Mouse (Mus musculus): ENCODE data around the gene Myzap.
"Not testable (repeated sequence)": the region's sequence is repeated elsewhere in the genome, so short reads cannot be mapped to it uniquely, and the experiment has no call there.

Myzap gene

DNA sequence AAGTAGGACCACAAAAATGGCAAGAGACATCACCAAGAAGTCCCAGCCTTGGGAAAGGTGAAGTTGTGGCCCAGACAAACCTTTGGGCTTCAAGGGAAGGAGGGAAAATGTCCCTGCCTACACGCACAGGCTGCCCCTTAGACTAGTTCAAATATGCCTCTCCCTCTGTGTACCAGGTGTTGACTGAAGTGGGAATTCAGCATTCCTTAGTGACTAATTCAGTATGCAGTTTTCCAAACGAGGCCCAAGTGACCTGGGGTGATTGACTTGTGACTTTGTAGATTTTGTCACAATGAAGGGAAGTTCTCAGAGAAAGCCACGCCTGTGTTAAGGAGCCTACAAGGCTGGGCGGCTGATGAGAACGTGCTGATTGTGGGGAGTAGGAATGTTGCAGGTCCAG is 49.9 kb downstream of the Myzap start:
- no peak for DNase-seq

DNA sequence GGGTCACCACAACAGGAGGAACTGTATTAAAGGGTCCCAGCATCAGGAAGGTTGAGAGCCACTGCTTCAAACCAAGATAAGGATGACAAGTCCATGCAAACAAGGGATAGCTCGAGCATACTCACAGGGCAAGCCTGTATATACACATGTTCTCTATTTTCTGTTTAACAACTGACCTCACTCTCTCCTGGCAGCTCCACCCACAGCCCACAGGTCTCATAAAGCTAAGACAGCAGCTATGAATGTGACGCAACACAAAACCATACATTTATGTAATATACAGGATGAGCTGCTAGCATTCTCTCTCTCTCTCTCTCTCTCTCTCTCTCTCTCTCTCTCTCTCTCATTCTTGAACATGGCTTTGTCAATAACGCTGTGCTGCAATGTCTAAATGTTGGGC is 51.4 kb downstream of the Myzap start:
- no peak for DNase-seq

DNA sequence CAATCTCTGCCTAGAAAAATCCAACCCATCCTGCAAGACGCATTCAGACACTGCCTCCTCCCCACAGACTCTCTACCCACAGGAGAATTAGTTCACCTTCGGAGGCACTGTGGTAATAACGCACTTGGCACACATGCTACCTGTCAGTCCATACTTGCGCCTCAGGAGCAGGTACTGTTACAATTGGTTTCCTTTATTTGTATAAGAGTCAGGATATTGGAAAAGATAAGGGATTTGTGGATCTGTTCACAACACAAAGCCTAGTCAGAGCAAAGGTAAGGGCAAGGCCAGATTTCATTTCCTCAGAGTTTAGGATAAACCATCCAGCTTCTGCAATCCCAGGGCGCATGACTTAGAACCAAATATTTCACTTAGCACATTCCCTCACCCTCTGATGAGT is 56.4 kb downstream of the Myzap start:
- no peak for DNase-seq

DNA sequence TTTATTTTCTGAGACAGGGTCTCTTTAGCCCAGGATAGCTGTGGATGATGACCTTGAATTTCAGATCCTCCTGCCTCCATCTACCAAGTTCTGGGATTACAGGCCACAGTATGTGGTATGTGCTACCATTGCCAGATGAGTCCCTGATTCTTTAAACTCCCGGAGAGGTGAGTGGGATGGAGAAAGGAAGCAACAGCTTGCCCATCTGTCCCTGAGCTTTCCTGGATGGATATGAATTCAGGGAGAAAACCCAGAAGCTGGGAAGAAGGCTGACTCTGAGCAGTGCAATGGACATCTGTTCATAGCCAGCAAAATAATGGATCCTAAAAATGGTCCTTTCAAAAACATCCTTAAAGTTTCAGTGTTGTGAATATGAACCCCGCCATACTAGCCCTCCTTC is 57.1 kb downstream of the Myzap start:
- no peak for DNase-seq

DNA sequence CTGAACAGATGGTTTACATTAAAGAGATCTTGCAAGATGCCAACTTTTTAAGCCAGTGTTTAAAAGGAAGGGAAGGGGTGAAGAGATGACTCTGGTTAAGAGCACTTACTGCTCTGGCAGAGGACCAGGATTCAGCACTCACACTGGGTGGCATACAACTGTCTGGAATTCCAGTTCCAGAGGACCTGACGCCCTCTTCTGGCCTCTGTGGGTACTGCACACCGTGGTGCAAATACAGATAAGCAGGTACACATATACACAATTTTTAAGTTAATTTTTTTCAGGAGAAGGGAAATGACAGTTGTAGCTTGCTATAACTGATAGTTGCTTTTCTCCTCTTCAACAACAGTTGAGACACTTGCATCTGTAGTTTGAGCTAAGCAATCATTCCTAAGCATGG is 62.2 kb downstream of the Myzap start:
- peak in 1 of 2 experiments; percentile 26 for DNase-seq

DNA sequence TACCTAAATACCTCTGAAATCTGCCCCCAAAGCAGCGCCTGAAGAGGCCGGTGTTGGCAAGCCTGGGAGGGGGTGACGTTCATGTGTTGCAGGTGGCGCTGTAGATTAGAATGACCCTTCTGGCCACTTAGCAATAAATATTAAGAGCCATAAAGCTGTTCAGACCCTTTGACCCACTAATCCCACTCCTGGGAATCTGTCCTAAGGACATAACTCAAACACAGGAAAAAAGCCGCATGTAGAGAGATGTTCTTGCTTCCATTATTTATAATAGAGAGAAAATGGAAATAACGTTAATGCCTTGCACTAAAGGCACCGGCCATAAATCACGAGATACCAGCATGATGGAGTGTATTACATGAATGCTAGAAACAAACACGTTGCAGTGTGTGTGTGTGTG is 64.7 kb downstream of the Myzap start:
- no peak for DNase-seq

DNA sequence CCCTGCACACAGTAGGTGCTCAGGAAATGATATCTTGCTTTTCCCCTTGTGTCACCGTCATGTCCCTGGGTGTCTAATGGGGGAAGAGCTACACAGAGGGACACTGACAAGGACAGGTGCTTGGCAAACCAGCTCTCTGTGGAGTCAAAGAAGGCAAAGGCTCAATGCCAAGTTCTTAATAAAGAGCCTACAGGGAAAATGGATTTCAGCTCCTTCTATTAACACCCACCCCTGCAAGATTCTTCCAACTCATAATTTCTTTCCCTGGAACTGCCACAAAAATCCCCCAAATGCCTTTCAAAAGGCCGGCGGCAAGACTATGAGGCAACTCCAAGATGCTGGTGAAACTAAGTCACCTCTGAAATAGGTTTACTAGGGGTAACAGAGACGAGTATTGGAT is 68.3 kb downstream of the Myzap start:
- DNase-seq, result no peak

DNA sequence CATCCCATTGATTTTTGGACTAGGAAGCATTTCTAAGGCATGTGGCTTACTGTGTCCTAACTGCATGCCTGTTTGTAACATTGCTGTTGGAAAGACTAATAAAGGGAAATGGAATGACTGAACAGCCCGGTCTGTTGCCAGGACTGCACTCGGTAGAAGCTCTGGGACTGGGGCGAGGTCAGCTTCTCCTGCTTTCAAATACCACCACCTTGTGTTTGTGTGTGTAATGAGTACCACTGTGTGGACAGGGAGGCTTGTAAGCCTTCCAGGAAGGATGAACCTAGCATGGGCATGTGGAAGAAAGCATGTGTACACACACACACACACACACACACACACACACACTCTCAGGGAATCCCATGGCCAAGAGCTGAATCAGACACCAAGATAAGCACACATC is 72.3 kb downstream of the Myzap start:
- DNase-seq, result no peak

DNA sequence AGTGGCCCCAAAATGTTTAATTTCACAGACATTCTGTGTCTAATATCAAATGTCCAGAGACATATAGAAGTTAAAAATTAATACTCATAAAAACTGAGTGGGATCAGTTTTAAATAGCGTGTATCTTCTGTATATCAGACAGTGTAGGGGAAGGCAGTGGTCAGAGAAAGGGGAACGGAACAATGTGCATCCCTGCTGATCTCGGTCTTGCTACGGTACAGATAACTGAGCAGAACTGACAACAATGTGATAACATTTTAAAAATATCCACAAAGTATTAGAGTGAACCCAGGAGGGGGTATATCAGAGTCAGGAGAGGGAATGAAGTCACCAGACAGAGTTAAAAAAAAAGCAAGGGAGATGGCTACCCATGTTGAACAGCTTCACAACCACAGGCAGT is 74.7 kb downstream of the Myzap start:
- DNase-seq, result no peak

DNA sequence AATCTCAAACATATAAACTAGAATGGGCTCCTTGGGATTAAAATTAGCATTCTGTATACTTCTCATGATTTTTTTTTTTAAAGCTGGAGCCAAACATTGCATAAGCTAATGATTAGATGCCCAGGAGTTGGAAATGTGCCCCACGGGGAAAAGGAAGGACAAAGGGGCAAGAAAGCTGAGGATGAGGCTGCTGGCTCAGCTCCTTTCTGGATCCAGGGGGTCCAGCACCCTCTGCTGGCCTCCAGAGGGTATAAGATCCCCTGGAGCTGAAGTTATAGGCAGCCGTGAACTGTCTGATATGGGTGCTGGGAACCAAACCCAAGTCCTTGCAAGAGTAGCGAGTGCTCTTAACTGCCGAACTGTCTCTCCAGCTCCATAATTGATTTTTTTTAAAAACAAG is 76.3 kb downstream of the Myzap start:
- DNase-seq, result no peak

DNA sequence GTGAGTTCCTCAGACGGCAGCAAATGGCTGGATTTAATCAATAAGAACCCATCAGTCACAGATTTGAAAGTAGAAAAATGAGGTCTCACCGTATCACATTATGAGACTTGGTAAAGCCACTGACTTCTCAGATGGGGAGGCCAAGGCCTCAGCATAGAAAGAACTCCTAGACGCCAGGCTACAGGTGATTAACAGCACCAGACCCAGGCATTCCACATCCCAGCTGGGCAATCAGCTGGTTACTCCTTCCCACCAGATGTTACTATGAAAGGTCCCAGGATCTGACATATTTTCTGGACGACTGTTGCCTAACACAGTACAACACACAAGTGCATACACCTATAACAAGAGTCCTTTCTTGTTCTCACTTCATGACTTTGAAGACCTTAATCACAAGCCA is 78.6 kb downstream of the Myzap start:
- no peak for DNase-seq

DNA sequence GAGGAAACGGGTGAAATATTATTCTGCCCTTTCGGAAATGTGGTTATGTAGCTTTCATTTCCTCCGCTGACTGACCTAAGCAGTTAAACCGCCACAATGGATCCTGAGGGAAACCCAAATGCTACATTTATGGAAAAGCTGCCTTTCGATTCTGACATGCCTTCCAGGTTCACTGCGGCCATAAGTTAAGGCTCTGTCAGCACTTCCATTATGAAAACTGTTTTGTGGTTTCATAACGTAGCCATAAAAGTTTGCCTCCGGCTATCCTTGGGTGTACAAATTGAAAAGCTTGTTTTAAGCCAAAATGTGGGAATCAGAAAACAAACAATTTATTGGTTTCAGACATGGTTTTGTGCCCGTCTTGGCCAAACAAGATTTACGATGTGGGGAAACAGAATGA is 79.3 kb downstream of the Myzap start:
- DNase-seq, result no peak

DNA sequence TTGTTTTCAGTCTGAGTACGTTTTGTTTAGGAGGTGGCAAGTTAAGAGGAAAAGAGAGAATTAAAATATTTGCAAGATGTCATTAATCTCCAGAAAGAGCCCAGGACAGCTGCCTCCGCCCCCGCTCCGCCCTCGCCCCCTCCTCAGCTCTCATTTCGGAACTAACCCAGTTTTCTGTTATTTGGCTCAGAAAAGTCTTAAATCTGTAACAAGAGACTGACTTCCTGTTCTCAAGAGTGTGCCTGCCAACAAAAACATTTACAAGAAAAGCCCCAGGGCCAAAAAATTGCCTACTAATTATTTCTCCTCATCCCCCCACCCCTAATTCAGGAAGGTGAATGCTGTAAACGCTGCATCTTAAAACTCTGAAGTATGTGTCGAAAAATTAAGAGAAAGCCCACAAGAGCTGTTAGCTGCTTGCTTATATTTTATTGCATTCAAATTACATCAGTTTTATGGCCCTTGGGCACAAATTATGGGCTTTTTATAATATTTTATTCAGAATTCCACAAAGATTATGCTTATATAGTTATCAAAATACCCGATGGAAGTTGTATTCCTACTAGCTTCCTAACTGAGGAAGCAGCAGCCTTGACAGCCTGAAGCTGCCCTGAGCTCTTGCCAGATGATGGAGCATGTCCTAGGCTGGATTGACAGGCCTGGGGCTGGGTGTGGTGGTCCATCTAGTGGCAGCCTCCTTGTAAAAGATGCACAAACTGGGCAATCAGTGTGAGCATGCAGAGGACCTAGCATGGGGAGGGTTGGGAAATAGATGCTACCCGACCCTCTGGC is 93.6 kb downstream of the Myzap start:
- DNase-seq, result no peak

DNA sequence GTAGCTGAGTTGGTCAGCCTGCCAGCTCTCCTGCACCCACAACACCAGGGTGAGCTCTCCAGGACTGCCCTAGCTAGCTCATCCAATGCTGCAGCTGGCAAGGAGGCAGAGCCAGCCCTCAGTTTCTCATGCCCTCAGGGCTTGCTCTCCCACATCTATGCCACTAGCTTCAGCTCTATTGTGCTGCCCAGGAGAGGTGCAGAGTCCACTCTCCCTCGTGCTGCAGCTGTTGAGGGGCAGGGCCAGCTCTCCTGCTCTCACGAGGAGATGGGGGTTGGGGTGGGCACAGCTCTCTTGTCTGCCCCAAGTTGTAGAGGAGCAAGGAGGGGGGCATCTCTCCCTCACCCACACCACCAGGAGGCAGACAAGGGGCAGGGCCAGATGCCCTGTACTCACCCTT is 95.5 kb downstream of the Myzap start:
- DNase-seq, result no peak

DNA sequence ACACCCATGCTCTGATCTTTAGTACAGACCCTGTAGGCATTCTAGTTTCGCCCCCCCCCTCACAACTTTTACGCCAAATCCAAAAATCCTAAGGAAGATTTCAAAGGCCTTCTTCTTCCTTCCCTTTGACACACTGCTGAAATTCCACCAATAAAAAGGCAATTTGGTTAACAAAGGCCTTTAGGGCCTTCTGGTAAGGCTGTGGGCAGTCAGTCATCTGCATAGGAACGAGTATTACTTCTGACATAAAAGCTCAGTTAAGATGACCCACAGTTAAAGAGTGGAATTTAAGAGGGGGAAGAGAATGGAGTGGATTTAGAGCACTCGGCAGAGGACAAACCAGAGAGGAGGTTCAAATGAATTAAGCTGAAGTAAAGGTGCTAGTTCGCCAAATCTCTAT is 98.4 kb downstream of the Myzap start:
- DNase-seq, result no peak

DNA sequence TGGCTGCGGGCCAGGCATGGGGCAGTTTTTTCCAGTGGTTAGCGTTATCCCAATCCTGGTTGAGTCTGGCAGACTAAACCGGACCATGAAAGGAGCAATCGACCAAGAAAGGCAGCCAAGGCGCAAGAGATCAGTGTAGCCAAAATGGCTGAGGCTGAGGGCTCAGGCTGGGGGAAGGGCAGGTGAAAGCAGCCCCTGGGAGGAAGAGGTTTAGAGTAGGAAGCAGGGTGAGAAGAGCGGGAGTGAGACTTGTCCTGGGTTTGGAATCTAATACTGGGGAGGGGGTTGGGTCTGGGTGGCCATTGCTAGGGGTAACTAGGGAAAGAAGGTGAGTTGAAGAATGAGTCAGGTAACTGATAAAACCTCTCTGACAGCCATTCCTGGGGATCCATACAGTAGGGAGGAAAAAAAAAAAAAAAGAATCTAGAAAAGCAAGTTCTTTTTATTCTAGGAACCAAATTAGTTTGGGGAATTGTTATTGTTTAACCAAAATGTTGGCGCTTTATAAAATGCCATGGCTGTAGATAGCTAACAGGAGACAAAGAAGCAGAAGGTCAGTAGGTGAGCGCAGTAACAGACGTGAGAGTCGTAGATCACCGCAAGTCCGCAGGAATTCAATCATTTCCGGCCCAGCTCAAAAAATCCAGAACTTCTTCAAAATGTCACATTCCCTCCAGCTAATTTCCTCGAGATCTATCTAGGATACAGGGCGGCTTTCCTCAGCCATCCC is 99.7 kb downstream of the Myzap start:
- DNase-seq, result no peak

DNA sequence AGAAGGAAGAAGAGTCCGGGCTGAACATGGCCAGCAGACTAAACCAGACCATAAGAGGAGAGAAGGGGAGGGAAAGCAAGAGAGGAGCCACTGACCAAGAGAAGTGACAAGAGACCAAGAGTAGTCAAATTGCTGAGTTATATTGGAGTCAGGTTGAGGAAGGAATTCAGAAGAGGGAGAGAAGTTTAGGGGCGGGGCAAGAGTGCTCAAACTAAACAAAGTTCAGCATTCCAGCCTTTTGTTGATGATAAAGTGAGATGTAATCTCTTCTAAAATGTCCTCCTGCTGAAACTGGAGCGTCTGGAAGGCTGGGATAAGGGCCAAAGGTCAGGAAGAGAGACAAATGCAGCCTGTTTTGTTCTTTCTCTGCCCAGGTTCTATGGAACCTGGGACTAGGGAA is 102.1 kb downstream of the Myzap start:
- no peak for DNase-seq

DNA sequence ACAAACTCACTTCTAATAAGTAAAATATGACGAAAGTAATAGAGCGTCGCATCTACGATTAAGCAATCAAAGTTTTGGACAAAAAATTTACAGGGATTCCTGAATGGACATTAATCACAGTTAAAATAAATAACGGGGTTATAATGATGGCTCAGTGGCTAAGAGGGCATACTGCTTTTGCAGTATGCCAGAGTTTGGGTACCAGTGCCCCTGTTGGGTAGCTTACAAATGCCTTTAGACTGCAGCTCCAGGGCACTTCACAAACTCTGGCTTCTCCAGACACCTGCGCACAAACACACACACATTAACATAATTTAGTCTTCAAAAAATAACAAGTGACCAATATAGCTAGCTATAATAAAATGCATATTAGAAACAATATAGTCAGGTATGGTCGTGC is 106.0 kb downstream of the Myzap start:
- DNase-seq, result no peak

DNA sequence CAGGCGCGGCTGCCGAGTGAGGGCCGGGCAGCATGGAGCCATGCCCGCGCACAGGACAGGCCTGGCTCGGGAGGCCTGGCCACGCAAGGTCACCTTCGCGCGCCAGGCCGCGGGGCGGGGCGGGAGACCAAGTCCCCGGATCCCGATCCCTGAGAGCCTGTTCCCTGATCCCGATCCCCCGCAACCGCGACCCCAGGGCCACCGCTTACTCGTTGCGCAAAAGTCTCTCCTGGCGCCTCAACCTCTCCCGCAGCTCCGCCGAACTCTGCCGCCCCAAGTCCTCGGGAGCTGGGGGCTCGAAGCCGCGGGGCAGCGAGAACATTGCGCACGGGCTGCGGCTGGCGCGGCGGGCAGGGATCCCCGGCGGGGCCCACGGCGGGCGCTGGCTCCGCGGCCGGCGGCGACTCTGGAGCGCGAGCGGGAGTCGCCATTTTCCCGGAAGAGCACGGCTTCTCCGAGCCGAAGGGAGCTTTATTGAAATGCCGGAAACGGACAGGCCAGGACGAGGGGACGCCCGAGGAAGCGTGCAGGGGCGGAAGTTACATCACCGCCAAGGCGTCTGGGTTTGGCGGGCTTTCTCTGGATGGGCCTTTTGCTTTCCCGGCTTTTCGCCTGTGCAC is 106.6 kb downstream of the Myzap start, which contains the start of gene Polr2m:
Gene Polr2m, minus strand, starts transcription at position 461 of the 620 bp plus-strand sequence.
- peak; percentile 94 to 95 for DNase-seq

DNA sequence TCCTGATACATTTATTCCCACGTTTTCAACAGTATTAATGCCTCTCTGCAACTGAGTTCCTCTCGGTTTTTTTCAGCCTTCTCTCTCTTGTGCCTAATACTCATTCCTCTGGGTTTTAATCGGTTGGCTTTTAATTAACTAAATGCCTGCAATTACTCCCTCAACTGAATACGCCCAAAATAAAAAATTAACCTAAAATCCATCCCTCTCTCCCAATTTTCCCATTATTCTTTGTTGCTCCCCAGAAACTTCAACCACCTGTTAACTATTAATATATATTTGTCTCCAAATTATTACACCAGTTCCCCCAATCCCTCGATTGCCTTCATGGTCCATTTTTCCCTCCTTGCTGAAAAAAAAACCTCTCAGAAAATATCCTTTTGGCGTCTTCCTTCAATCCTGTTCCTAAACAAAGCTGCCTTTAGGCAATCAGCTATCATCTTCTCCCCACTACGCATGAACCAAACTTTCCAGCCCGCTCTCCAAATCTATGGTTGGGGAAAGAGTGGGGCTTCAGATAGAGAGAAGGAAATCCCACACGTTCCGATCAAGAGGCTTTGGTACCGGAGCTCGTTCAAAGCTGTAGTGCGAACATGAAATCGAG is 107.2 kb downstream of the Myzap start:
- no peak for DNase-seq

DNA sequence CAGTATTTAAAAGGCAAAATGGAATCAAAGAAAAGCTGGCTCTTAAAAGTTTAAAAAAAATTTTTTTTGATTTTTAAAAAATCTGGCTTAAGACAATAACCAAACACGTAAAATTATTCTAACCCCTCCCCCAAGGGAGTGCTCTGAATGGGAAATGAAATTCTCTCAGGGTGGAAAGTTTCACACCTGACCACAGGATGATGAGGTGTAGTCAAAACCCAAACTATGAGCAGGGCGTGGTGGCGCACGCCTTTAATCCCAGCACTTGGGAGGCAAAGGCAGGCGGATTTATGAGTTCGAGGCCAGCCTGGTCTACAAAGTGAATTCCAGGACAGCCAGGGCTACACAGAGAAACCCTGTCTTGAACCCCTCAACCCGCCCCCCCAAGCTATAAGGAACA is 108.3 kb downstream of the Myzap start:
- DNase-seq, result not testable (repeated sequence)

DNA sequence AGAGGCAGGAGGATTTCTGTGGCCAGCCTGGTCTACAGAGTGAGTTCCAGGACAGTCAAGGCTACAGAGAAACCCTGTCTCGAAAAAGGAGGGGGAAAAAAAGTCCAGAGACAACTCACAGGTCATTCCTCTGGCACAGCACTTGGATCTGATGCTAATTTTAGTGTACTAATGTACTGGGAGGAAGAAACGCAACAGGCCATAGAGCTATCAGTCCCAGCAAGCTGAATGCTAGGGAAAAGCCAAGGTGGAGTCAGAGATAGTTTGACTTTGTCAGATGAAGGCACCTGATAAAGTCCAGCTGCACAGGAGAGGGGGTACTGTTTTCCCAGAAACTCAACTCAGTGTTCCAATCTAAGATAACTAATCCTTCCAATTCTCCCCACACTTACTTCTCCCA is 111.9 kb downstream of the Myzap start:
- DNase-seq, result no peak

DNA sequence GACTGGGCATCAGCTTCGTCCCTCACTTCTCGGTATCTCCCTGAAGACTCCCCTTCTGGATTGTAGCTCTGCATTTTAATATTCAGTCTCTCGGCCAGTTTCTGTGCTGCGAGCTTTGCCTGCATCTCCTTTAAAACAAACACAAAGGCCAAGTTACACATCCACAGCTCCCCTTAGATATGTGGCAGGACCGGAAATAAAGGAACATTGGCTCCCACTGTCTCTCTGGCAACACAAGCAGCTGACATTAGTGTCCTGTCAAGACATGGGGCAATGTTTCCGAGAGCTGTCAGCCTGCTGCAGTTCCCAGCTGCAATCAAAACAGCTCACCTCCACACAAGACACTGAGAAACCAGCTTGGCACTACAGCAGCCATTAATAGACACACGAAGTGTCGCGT is 112.7 kb downstream of the Myzap start:
- DNase-seq, result no peak

DNA sequence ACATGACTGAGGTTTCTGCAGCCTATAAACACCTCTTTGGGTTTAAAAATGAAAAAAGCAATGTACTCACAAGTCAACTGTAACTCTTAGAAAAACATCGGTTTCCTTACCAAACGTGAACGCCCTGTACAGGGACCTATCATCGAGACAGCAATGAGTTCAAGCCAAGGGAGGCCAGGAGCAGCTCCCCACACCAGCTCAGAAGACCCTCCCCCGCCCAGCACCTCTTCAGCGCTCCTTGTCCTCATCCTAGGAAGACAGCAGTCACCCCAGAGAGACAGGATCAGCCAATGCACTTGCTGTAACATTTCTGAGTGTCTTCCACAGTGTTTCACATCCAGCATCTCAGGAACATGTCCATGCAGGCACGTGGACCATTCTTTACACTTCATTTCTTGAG is 113.6 kb downstream of the Myzap start:
- DNase-seq, result no peak
